Mouse (Mus musculus) right cerebral cortex, postnatal 14 days (tissue): ENCODE data around the gene Ppp1r11.
A peak's percentile ranks its signal among the peaks of the same experiment; 100 is the strongest.

ENCODE experiments used
- DNase-seq: peaks from one replicate; pipeline ENCODE4 v3.0.0; 2022

Gene Ppp1r11

GRCm38 (mm10) chr17:36958884-36959283, 7.3 kb upstream of the Ppp1r11 start:
- DNase-seq = no peak

- DNase-seq = peak; percentile 92
Observed at GRCm38 (mm10) chr17:36957999-36958743, 6.6 kb upstream of the Ppp1r11 start, which contains the start of the genes Znrd1 and Znrd1as. Gene Znrd1, minus strand, starts transcription at chr17:36958559. Gene Znrd1as, plus strand, starts transcription at chr17:36958592.

- DNase-seq = no peak
Observed at GRCm38 (mm10) chr17:36953062-36953461, 1.5 kb upstream of the Ppp1r11 start.

GRCm38 (mm10) chr17:36952631-36953030, 1.1 kb upstream of the Ppp1r11 start:
- DNase-seq = no peak

GRCm38 (mm10) chr17:36949265-36949664, 2.3 kb downstream of the Ppp1r11 start:
- no peak for DNase-seq

- no peak for DNase-seq
Observed at GRCm38 (mm10) chr17:36948286-36948685, 3.3 kb downstream of the Ppp1r11 start.

GRCm38 (mm10) chr17:36947051-36947819, 4.3 kb downstream of the Ppp1r11 start:
- peak; percentile 67 for DNase-seq

- DNase-seq = no peak
Observed at GRCm38 (mm10) chr17:36944121-36944775, 7.3 kb downstream of the Ppp1r11 start.

GRCm38 (mm10) chr17:36943691-36944090, 7.8 kb downstream of the Ppp1r11 start:
- no peak for DNase-seq

- DNase-seq = peak; percentile 29
Observed at GRCm38 (mm10) chr17:36942791-36943471, 8.6 kb downstream of the Ppp1r11 start, which contains the start of gene Rnf39. Gene Rnf39, plus strand, starts transcription at chr17:36942918.

- peak; percentile 25 for DNase-seq
Observed at GRCm38 (mm10) chr17:36942391-36942790, 9.2 kb downstream of the Ppp1r11 start.

- DNase-seq = no peak
Observed at GRCm38 (mm10) chr17:36938056-36938455, 13.5 kb downstream of the Ppp1r11 start.

- DNase-seq = no peak
Observed at GRCm38 (mm10) chr17:36931806-36932205, 19.7 kb downstream of the Ppp1r11 start.

- no peak for DNase-seq
Observed at GRCm38 (mm10) chr17:36931130-36931529, 20.4 kb downstream of the Ppp1r11 start.

GRCm38 (mm10) chr17:36930233-36930632, 21.3 kb downstream of the Ppp1r11 start:
- DNase-seq = no peak

- no peak for DNase-seq
Observed at GRCm38 (mm10) chr17:36929236-36929932, 22.2 kb downstream of the Ppp1r11 start.

GRCm38 (mm10) chr17:36927496-36928120, 23.9 kb downstream of the Ppp1r11 start:
- DNase-seq = no peak

- no peak for DNase-seq
Observed at GRCm38 (mm10) chr17:36923491-36923890, 28.1 kb downstream of the Ppp1r11 start.

- no peak for DNase-seq
Observed at GRCm38 (mm10) chr17:36922715-36923114, 28.8 kb downstream of the Ppp1r11 start.

- DNase-seq = no peak
Observed at GRCm38 (mm10) chr17:36920239-36920638, 31.3 kb downstream of the Ppp1r11 start.

- peak; percentile 79 for DNase-seq
Observed at GRCm38 (mm10) chr17:36915076-36915475, 36.5 kb downstream of the Ppp1r11 start.

- peak; percentile 87 for DNase-seq
Observed at GRCm38 (mm10) chr17:36914108-36914507, 37.4 kb downstream of the Ppp1r11 start.
